Mouse (Mus musculus) hindbrain, embryonic 16.5 days (tissue): Measurements from ENCODE around the gene Lpin1. TPM values are rescaled to one million over a fixed set of nuclear protein-coding genes. Genes with fewer than 3 reads are reported as not detected.

ENCODE experiments used
- ATAC-seq: fragments of 200-750 bp; cut with Nextera tagmentation; 2 replicates; pipeline ENCODE4 v1.8.0; 2017; ENCODE audit warnings: moderate TSS enrichment, moderate library complexity
- H3K27ac ChIP-seq: fragments of 300-500 bp; sonication (generic); 2 replicates; pipeline ENCODE4 v1.5.1; 2014; ENCODE audit warnings: low read depth, mild to moderate bottlenecking, control low read depth, low read length, moderate library complexity
- H3K27me3 ChIP-seq: fragments of 300-500 bp; sonication (generic); replicated peaks from 2 replicates; pipeline ENCODE4 v1.6.1; 2014; ENCODE audit warnings: low read length; ENCODE audit not compliant: control insufficient read depth, insufficient read depth
- H3K36me3 ChIP-seq: fragments of 300-500 bp; sonication (generic); 2 replicates; pipeline ENCODE4 v1.6.1; 2014; ENCODE audit warnings: mild to moderate bottlenecking, low read length, moderate library complexity, mixed read lengths; ENCODE audit not compliant: control insufficient read depth, insufficient read depth
- H3K4me1 ChIP-seq: fragments of 300-500 bp; sonication (generic); 2 replicates; pipeline ENCODE4 v1.6.1; 2014; ENCODE audit warnings: low read depth, low read length; ENCODE audit not compliant: control insufficient read depth, insufficient read depth
- H3K4me2 ChIP-seq: fragments of 300-500 bp; sonication (generic); 2 replicates; pipeline ENCODE4 v1.6.1; 2014; ENCODE audit warnings: mild to moderate bottlenecking, low read length, control low read depth, moderate library complexity
- H3K4me3 ChIP-seq: fragments of 300-500 bp; sonication (generic); 2 replicates; pipeline ENCODE4 v1.5.1; 2014; ENCODE audit warnings: mild to moderate bottlenecking, low read length, control low read depth, moderate library complexity
- H3K9ac ChIP-seq: fragments of 300-500 bp; sonication (generic); 2 replicates; pipeline ENCODE4 v1.6.1; 2014; ENCODE audit warnings: low read depth, mild to moderate bottlenecking, control low read depth, low read length, moderate library complexity
- H3K9me3 ChIP-seq: fragments of 300-500 bp; sonication (generic); 2 replicates; pipeline ENCODE4 v1.6.1; 2014; ENCODE audit warnings: mild to moderate bottlenecking, low read length, moderate library complexity; ENCODE audit not compliant: control insufficient read depth
- WGBS: fragments of 180-500 bp; shearing (Covaris S2); extraction: QIAGEN DNeasy Blood & Tissue Kit; methylation state at CpG from one replicate; pipeline ENCODE4 v1.1.7; 2014; 5-methylcytosine and 5-hydroxymethylcytosine counted together
- polyA plus RNA-seq: library from polyadenylated mRNA; unstranded; fragments of >200 nt; fragmentation: Nextera tagmentation; extraction: Ambion mirVana; gene quantifications from 2 replicates; pipeline ENCODE4 v1.2.1, GENCODE M21; 2015

The Lpin1 gene
- polyA plus RNA-seq, 1 experiment from 2014 or later = 14.8 TPM

GRCm38 (mm10) chr12:16599359-16599758, 11.4 kb downstream of the Lpin1 start:
- Histone ChIP-seq H3K27me3 (no peaks in the 10 kb centered on the region), H3K9ac (no peak overlapping the region), H3K4me3 (no peak overlapping the region), H3K9me3 (no peaks in the 10 kb centered on the region), H3K36me3 (no peaks in the 10 kb centered on the region), H3K27ac (no peak overlapping the region), H3K4me1 (no peaks in the 10 kb centered on the region), H3K4me2 (no peak overlapping the region)
- no peak for ATAC-seq
- WGBS = 48% methylated on average over 3 of the region's 3 CpGs

GRCm38 (mm10) chr12:16593761-16594160, 17.0 kb downstream of the Lpin1 start:
- peaks cover 20% of the 10 kb centered on the region for H3K4me1 ChIP-seq
- no peak overlapping the region for H3K9ac ChIP-seq
- H3K4me2 ChIP-seq = no peak overlapping the region
- 94% methylated on average over 7 of the region's 7 CpGs for WGBS
- H3K36me3 ChIP-seq = no peaks in the 10 kb centered on the region
- no peaks in the 10 kb centered on the region for H3K9me3 ChIP-seq
- no peaks in the 10 kb centered on the region for H3K27me3 ChIP-seq
- H3K27ac ChIP-seq = no peak overlapping the region
- ATAC-seq = no peak
- H3K4me3 ChIP-seq = no peak overlapping the region

GRCm38 (mm10) chr12:16593014-16593413, 17.8 kb downstream of the Lpin1 start:
- Histone ChIP-seq H3K27me3 (no peaks in the 10 kb centered on the region), H3K4me1 (peaks cover 23% of the 10 kb centered on the region), H3K9ac (no peak overlapping the region), H3K27ac (no peak overlapping the region), H3K36me3 (no peaks in the 10 kb centered on the region), H3K4me2 (no peak overlapping the region), H3K9me3 (no peaks in the 10 kb centered on the region), H3K4me3 (no peak overlapping the region)
- 73% methylated on average over 7 of the region's 7 CpGs for WGBS
- ATAC-seq = no peak

GRCm38 (mm10) chr12:16592451-16592850, 18.3 kb downstream of the Lpin1 start:
- no peaks in the 10 kb centered on the region for H3K27me3 ChIP-seq
- peaks cover 28% of the 10 kb centered on the region for H3K4me1 ChIP-seq
- no peaks in the 10 kb centered on the region for H3K9me3 ChIP-seq
- no peak overlapping the region for H3K27ac ChIP-seq
- H3K9ac ChIP-seq = no peak overlapping the region
- 70% methylated on average over 5 of the region's 5 CpGs for WGBS
- no peak for ATAC-seq
- H3K36me3 ChIP-seq = no peaks in the 10 kb centered on the region
- no peak overlapping the region for H3K4me2 ChIP-seq
- no peak overlapping the region for H3K4me3 ChIP-seq

GRCm38 (mm10) chr12:16591453-16592200, 19.1 kb downstream of the Lpin1 start:
- peaks cover 35% of the 10 kb centered on the region for H3K4me1 ChIP-seq
- no peaks in the 10 kb centered on the region for H3K36me3 ChIP-seq
- peak overlapping the region; percentile 62 for H3K4me2 ChIP-seq
- H3K9ac ChIP-seq = peak overlapping the region; percentile 52
- peak overlapping the region; percentile 58 for H3K27ac ChIP-seq
- ATAC-seq = peak; percentile 79
- no peaks in the 10 kb centered on the region for H3K27me3 ChIP-seq
- no peaks in the 10 kb centered on the region for H3K9me3 ChIP-seq
- H3K4me3 ChIP-seq = peak overlapping the region; percentile 44
- WGBS = 6% methylated on average over 15 of the region's 15 CpGs

GRCm38 (mm10) chr12:16589966-16590365, 20.8 kb downstream of the Lpin1 start:
- Histone ChIP-seq H3K36me3 (no peaks in the 10 kb centered on the region), H3K9ac (peak overlapping the region; percentile 11; the same call in 1 of the 2 replicates), H3K27ac (no peak overlapping the region), H3K4me1 (peaks cover 39% of the 10 kb centered on the region), H3K27me3 (no peaks in the 10 kb centered on the region), H3K4me3 (no peak overlapping the region; the same call in 1 of the 2 replicates), H3K9me3 (no peaks in the 10 kb centered on the region), H3K4me2 (peak overlapping the region; percentile 65)
- WGBS = 26% methylated on average over 4 of the region's 4 CpGs
- ATAC-seq = peak; percentile 3

- Histone ChIP-seq H3K36me3 (no peaks in the 10 kb centered on the region), H3K27me3 (no peaks in the 10 kb centered on the region), H3K4me3 (peak overlapping the region; percentile 90), H3K27ac (peak overlapping the region; percentile 88), H3K9ac (peak overlapping the region; percentile 88), H3K9me3 (no peaks in the 10 kb centered on the region), H3K4me1 (peaks cover 40% of the 10 kb centered on the region), H3K4me2 (peak overlapping the region; percentile 65)
- ATAC-seq = peak; percentile 92
- under 1% methylated on average over 26 of the region's 36 CpGs for WGBS
Measured at GRCm38 (mm10) chr12:16589204-16589949, 21.4 kb downstream of the Lpin1 start.

- WGBS = 4% methylated on average over 7 of the region's 7 CpGs
- H3K4me1 ChIP-seq = peaks cover 45% of the 10 kb centered on the region
- no peak for ATAC-seq
Measured at GRCm38 (mm10) chr12:16588396-16589042, 22.2 kb downstream of the Lpin1 start.

GRCm38 (mm10) chr12:16587767-16588166, 23.0 kb downstream of the Lpin1 start:
- WGBS = 63% methylated on average over 5 of the region's 5 CpGs
- H3K27me3 ChIP-seq = no peaks in the 10 kb centered on the region
- peak overlapping the region; percentile 90 for H3K4me3 ChIP-seq
- H3K36me3 ChIP-seq = no peaks in the 10 kb centered on the region
- peak overlapping the region; percentile 65 for H3K4me2 ChIP-seq
- no peak overlapping the region for H3K9ac ChIP-seq
- no peaks in the 10 kb centered on the region for H3K9me3 ChIP-seq
- no peak overlapping the region for H3K27ac ChIP-seq
- ATAC-seq = no peak
- peaks cover 45% of the 10 kb centered on the region for H3K4me1 ChIP-seq

More at GRCm38 (mm10) chr12:16588396-16589042, 22.2 kb downstream of the Lpin1 start:
- Histone ChIP-seq H3K9ac (peak overlapping the region; percentile 88), H3K27ac (peak overlapping the region; percentile 88), H3K36me3 (no peaks in the 10 kb centered on the region), H3K27me3 (no peaks in the 10 kb centered on the region), H3K9me3 (no peaks in the 10 kb centered on the region), H3K4me3 (peak overlapping the region; percentile 90), H3K4me2 (peak overlapping the region; percentile 65)
